Mouse (Mus musculus) kidney, postnatal 4 days (tissue): Measurements from ENCODE around the gene Ppih.

Source experiments
- DNase-seq, 2 experiments: peaks; one replicate each; pipeline ENCODE4 v3.0.0; 2021; ENCODE audit warnings: mixed read lengths in 2 of 2

Ppih gene

GRCm38 (mm10) chr4:119320131-119320830 is at the start of gene Ppih:
Gene Ppih (minus strand): TSS chr4:119320546.
- peak; percentile 97 to 98 for DNase-seq

DNA sequence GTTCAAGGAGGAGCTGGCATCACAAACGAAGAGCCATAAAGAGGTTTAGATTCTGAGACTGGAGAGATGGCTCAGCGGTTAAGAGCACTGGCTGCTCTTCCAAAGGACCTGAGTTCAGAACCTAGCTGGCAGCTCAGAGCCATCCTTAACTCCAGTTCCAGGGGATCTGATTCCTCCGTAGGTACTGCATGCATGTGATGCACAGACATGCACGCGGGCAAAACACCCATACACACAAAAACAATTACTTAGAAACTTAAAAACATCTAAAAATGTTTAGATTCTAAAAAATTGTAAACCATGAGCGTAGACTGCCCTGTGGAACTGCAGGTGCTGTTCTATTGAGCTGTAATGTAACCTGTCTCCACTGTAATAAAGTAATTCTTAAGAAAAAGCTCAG is 49.1 kb upstream of the Ppih start:
- DNase-seq, result no peak

GRCm38 (mm10) chr4:119366758-119367526 is 46.6 kb upstream of the Ppih start:
- DNase-seq, result no peak

DNA sequence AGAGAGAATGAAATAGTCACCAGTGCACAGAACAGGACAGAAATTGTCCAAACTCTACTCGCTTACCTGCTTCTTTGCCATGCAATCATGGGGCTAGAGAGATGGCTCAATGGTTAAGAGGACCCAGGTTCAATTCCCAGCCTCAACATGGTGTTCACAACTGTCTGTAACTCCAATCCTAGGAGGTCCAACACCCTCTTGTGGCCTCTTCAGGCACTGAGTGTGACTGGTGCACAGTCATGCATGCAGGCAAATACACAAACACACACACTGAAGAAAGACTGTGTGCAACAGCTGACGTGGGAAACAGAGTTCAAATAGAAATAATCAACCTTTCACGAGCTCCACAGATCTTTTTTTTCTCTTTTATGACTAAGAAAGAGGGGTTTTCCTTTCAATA is 41.9 kb upstream of the Ppih start:
- DNase-seq, result no peak

GRCm38 (mm10) chr4:119359196-119359971 is 39.0 kb upstream of the Ppih start:
- peak; percentile 21 to 49 for DNase-seq

- DNase-seq, result no peak
Measured at GRCm38 (mm10) chr4:119345508-119345907, 25.2 kb upstream of the Ppih start.

GRCm38 (mm10) chr4:119338861-119339361 is 18.6 kb upstream of the Ppih start:
- DNase-seq, result peak; percentile 55 to 66

GRCm38 (mm10) chr4:119338422-119338821 is 18.1 kb upstream of the Ppih start:
- peak; percentile 4 to 6 for DNase-seq

GRCm38 (mm10) chr4:119333487-119333886 is 13.1 kb upstream of the Ppih start:
- DNase-seq, result no peak

GRCm38 (mm10) chr4:119320896-119321550 is 677 bp upstream of the Ppih start:
- DNase-seq, result peak; percentile 13 to 32

- no peak for DNase-seq
Measured at GRCm38 (mm10) chr4:119313756-119314155, 6.6 kb downstream of the Ppih start.

GRCm38 (mm10) chr4:119305418-119305817 is 14.9 kb downstream of the Ppih start:
- peak; percentile 55 to 71 for DNase-seq

- no peak for DNase-seq
Measured at GRCm38 (mm10) chr4:119303291-119303690, 17.1 kb downstream of the Ppih start.

DNA sequence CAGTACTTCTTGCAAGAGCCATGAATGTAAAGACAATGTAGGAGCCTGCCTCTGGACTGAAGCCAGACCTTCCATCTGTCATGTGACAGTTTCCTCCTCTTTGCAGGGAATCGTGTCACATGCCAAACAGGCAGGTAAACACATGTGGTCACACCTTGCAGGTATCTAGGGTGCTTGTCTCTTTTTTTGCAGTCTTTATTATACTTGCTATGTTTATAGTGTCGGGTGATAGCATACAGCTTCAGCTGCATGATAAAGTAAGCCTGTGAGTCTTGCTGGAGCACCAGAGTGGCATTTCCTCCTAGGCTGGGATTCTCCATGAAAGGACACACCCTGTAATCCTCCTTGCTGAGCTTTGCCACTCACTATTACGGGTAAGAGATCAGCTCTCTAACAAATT is 18.6 kb downstream of the Ppih start:
- no peak for DNase-seq

DNA sequence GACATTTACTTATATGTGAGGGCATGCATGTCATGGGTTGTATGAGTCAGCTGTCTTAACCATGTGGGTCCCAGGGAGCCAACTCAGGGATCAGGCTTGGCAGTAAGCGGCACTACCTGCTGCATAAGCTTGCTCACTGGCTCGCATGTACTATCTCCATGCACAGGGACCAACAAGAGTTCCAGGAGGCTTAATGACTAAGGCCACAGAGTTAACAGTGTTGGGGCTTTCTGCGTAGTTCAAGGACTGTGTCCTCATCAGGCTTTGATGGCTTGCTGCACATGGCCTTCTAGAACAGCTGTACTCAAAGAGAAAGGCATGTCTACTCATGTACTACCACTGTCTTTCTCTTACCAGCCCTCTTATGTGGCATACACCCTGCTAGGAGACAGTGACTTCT is 19.6 kb downstream of the Ppih start:
- DNase-seq, result no peak

- no peak for DNase-seq
Measured at GRCm38 (mm10) chr4:119297361-119297760, 23.0 kb downstream of the Ppih start.

GRCm38 (mm10) chr4:119295134-119295453 is 25.3 kb downstream of the Ppih start:
- no peak for DNase-seq

DNA sequence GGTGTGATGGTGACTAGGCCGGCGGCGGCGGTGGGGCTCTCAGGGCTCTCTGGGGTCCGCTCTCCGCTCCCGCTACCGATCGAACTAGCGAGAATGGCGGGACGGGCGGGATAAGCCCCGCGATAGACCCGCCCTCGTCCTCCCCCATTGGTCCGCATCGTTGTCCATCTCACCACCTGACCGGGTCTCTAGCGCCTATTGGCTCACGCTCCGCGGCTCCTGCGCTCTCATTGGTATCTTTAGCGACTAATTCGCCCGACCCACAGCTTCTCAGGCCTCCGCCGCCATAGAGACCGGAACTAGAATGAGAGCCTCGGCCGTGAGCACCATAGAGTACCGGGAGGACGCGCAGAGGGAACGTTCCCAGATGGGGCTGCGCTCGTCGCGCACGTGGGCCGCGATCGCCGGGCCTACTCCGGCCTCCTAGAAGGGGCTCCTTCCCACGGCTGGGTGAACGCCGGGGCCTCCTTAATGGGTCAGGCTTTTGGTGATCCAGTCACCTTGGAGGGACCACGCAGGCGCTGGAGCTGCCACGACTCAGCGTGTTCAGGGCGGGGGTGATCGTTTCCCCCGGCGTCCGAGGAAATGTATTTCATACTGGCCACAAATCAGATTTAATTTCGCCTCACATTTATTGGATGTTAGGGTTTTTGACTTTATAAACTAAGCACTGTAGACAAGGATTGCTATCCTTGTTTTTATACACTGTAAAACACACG is 25.8 kb downstream of the Ppih start, which contains the start of gene Ybx1:
Gene Ybx1, minus strand, starts transcription at position 190 of the 719 bp plus-strand sequence.
- DNase-seq, result peak; percentile 100

- peak; percentile 42 to 69 for DNase-seq
Measured at GRCm38 (mm10) chr4:119293574-119294258, 26.6 kb downstream of the Ppih start.

DNA sequence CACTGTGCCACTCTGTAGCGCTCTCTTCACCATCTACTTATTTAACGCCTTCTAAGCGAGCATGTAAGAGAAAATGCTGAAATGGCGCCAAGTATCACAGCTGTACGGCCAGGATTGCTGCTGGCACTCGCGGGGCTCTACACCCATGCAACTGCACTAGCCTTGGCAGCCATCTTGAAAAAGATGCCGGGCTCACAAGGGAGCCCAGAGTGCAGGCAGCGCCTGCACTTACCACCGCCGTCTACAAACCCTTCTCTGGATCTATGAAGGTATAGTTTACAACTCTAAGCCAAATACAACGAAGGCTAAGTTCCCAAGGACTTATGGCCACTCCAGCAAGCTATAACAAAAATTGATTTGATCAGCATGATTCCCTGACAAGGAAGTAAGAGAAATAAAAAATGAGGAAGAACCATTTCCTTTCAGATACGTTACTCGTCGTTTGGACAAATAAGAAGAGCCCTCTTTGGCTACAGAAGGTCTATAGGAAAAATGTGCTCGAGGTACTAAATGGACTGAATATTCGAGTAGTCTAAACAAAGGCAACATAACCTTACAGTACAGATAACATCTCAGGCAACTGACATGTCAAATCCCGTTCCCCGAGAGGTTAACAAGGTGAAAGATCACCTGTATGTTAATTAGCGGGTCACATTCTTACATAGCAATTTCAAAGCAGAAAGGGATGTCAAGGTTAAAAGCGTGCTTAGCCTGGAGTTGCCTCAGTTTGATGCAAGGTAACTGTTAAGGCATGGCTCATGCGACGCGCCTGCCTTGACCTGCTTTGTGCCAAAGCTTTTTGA is 27.4 kb downstream of the Ppih start:
- DNase-seq, result peak; percentile 64 to 74

GRCm38 (mm10) chr4:119291921-119292320 is 28.4 kb downstream of the Ppih start:
- DNase-seq, result no peak
